Mouse (Mus musculus) mouse trophoblast stem cell (cell line): ENCODE measurements at regions not wholly inside any gene's neighbourhood (a gene's known extent, or its start where the extent isn't known, plus 50 kb on each side); places are given as distances from the start of the nearest gene placed in this dataset.
"Not testable (repeated sequence)": the region's sequence is repeated elsewhere in the genome, so short reads cannot be mapped to it uniquely, and the experiment has no call there.

Experiments
- in situ Hi-C, 2 experiments: fragments of 300-500 bp; cut with MseI, MboI; formaldehyde crosslinking; loops; 2 replicates in 1 of 2; 3 replicates in 1 of 2; pipeline ENCODE4 v1.15.1; 2025

DNA sequence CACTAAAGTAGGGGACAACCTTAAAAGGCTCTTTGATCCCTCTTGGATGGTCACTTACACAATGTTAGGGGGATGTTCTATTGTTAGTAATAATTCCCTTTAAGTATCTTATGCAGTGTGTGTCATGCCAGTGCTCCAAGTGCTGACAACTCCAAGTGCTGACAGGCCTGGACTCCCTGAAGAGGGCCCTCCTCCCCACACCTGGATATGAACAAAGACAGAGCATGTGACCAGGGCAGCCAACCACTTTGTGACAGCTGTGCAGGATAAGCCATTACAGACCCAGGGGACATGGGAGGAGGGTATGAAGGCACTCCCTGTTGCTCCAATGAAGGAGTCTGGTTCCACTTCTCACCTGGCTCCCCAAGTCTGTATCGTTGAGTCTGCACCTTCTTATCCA, 224.7 kb downstream of the Adamts15 start:
- in situ Hi-C loops, result no loop called here

DNA sequence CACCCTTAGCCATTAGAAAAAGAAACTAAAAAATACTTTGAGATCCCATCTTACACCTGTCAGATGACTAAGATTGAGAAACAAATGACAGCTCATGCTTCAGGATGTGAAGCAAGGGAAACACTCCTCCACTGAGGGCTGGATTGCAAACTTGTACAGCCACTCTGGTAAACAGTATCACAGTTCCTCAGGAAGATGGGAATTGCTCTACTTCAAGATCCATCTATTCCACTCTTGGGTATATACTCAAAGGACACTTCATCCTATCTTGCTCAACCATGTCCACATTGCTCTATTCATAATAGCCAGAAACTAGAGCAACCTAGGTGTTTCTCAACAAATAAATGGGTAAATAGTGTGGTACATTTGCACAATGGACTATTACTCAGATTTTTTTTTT, 241.2 kb downstream of the Snx19 start:
- in situ Hi-C loops, result no loop called here

DNA sequence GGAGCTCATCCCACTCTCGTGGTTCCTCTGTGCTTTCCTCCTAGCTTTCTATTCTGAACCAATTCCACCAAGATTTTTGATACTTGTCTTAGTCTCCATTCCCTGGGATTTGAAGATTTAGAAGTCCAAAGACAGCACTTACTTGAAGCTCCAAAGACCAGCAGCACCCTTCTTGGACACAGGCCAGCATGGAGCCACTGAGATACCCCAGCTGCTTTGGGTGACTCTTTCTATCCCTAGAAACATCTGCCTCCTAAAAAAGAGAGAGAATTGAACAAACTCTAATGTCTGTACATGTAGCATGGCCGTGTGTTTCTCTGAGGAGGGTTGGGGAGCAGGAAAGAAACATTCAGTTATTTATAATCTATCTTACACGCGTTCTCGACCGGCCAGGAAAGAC, 235.5 kb downstream of the Snx19 start:
- in situ Hi-C loops, result no loop called here

DNA sequence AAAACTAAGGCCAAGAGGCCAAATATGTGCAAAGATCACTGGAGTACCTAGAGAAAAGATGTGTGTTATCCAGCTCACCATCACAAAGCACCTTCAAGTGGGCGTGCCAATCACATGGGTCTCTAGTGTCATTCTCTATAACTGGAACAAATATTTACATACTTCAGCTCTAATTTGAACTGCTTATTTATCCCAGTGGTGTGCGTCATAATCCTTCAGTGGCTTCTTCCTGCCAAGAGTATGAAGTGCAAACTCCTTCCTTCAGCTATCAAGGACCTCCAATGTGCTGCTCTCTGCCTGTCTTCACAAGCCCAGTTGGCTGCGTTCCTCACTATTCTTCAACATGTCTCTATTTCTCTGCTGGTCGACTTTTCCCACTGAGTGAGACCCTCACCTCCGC, 227.1 kb downstream of the Snx19 start:
- in situ Hi-C loops, result no loop called here

DNA sequence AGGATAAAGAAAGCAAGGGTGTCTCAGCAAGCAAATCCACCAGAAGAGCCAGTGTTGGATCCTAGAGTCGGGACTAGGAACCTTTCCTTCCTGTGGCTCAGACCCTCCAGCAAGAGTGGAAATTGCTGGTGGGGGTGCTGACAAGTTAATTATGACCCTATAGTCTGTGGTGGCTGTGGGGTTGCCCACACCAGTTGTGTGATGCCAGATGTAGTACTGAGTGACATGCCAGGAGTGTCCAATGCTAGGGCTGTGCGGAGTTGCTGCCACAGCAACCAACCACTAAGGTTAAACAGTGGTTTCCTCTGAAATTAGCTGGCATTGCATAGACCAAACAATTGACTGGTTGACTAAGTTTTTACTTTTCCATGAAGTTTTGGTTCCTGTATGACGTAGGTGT, 226.3 kb downstream of the Snx19 start:
- in situ Hi-C loops, result no loop called here

DNA sequence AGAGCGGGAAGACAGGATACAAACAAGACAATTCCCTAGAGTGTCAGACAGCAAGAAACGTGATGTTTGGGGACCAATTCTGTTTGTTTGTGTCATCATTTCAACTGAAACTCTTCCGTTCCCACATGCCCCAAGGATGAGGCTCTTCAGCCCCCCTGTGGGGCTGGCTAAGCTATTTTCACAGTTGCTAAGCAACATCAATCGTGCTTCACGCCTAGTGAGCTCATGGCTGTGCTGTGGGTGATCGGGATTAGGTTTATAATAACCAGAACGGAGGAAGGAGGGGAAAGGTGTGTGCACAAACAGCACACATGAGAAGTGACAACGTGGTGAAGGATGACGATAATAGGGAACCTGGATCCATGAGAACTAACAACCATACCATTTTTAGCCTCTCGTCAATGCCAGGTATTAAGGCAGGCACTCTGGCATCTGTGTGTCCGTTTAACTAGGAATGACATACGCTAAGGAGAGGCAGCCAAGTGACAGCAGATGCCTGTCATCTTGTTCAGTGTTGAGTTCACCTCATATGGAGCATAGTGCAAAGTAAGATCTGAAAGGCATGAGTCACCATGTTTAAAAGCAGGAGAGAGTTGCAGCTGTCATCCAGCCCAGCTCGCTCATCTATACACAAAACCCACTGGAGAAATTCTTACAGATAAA, 222.6 kb downstream of the Snx19 start:
- in situ Hi-C loops, result no loop called here

DNA sequence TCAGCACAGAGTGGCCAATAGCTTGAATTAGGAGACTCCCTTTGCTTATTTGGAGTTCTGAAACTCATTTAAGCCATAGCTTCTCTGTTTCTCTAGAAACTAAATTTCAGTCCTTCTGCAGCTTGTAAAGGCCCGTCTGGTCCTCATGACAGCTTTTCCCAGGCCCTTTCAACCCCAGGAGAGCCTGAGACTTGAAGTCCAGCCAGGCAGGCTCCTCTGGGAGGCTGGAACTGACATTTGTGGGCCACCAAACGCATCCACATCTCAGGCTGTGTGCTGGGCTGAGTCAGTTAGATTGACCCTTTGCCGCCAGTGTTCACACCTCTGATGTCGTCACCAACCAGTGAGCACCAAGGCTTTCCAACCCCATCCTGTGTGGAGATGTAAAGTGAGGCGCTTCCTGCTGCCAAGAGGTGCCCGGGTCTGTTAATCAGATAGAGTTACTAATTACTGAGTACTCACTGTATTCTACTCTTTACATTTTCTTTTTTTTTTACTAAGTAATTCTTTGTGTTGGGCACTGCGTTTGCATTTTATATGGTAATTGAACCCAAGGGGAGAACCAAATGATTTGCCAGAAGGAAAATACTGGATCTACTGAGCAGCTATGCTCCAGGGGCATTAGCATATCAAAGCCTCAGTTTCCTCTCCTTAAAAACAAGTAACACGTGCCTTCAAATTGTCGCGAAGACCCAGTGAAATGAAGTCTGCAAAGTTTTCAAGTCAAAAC, 207.0 kb downstream of the Snx19 start:
- in situ Hi-C loops, result no loop called here

DNA sequence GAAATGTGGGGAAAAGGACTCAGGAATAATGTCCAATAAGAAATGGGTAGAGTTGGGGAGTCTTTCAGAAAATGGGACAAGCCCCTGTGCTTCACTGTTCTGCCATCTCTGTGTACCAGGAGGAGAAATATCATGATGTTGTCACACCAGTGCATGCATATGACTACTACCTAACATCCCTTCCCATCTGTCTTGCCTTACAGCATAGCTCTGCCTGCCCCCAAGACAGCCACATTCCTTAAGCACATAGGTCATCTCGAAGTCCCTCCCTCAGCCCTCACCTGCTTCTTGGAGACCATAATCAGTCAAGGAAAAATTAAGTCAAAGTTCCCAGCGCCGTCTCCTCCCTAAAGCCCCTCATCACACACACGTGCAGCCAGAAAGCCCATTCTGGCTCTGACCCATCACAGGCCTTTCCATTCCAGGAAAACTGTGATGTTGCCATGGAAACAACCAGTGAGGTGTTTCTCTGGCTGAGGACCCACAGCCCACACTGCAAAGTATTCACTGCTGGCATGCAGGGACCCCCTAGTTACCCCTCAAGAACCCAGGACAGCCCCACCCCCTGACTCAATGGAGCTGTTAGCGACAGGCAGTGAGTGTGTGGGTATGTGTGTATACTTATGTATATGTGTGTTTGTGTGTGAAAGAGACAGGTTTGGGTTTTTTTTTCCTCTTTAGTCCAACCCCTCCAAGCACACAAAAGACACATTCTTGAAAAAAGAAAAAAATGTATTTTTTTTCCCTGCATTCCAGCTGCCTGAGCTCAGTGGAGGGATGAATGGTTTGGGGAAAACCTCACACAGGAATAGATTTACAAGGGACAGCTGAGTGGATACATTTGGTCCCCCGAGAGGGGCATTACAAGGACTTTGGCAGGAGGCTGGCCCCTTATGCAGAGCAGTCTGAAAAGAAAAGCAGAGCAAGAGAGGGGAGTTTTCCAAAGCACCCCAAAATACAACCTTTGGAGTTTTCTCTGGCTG, 205.5 kb downstream of the Snx19 start:
- in situ Hi-C loops, result no loop called here

DNA sequence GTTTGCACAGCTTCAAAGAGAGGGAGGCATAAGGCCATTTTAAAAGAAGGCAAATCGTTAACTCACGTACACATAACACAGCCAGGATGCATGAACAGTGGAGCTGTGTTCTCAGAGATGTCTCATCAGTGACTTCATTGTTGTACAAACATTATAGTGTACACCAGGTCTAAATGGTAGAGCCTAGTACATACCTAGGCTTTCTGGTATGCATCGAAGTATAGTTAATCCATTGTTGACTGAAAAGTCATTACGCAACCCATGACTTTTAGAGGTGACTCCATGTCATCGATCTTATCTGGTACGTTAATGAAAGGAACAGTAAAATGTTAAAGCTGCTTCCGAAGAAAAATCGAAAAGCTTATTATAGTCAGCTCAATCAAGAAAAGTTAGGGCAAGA, 198.7 kb downstream of the Snx19 start:
- in situ Hi-C loops, result no loop called here

DNA sequence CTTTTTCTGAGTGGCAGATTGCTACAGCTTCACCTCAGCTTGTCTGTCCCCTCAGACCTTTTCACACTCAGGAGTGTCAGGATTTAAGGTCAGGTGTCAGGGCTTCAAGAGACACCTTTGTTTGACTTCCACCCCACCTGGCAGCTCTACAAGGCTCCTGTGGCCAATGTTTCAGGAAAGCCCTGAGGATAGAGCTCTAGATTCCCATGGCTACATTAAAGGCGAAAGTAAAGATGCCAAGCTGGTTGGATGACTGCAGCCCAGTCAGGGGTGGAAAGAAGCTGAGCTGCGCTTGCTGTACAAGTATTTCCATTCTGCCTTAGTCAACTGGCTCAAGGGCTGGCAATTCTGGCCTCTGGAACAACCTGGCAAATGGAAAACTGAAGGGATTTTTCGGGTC, 198.2 kb downstream of the Snx19 start:
- in situ Hi-C loops, result no loop called here

DNA sequence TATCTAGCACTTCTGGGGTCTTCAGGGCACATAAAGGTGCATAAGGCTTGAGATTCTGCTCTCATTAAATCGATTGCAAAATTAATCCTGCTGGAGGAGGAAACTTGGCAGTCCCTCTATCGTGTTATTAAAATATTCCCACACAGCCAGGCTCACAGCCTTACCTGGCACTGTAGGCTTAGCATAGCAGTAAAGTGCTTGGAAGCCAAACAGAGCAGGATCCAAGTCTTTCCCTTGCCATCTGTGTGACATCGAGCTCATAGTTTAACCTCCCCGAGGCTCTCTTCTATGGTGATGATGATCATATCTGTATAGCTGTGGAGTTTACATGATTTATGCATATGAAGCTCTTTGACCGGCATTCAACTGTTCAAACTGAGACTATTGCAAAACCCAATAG, 197.6 kb downstream of the Snx19 start:
- in situ Hi-C loops, result no loop called here

DNA sequence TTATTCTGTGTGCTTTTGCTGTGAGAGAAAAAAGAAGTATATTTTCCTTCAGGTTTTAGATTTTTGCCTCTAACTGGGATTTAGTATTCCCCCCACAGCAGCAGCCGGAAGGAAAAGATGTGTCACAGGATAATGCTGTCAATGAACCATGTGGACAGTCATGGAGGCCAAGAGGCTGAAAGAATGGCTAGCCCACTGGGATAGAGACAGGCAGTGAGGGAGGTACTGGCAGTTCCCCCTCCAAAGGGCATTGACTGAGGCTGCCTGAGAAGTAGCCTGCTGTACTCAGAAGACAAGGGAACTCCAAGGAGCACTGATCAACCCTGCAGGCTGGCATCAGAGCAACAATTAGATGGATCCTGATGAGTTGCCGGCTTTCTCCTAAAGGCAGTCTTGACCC, 192.4 kb downstream of the Snx19 start:
- in situ Hi-C loops, result no loop called here

DNA sequence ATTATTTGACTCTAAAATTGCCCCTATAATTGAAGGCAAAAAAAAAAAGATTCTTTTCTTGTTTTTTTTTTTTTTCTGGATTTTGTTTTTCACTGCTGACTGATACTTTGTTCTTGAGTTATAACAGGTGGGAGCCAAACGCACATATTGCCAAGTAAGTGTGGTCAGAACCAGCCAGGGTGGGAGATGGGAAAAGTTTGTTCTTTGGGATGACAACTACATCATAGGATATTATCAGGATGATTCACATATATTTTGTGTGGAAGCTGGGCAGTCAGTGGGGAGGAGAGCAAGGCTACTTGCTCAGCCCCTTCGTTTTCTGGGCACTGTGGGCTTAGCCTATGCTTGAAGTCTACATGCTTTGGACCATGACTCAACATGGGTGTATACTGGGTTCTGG, 191.3 kb downstream of the Snx19 start:
- in situ Hi-C loops, result no loop called here

DNA sequence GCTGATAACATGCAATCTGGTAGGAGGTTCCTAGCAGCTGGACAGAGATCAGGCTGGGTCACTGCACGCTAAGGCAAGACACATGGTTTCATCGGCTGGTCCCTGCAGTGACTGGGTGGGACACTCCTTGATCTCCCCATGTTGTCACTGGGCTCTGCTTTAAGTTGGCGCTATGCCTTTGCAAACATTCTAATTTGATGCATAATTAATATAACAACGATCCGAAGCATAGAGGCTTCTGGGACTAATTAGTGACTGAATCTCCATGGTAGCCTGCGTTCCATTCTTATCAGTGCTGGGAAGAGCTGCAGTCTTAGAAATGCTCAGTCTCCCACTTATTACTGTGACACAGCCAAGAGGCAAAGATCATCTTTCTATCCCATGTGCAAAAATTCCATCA, 186.8 kb downstream of the Snx19 start:
- in situ Hi-C loops, result no loop called here

DNA sequence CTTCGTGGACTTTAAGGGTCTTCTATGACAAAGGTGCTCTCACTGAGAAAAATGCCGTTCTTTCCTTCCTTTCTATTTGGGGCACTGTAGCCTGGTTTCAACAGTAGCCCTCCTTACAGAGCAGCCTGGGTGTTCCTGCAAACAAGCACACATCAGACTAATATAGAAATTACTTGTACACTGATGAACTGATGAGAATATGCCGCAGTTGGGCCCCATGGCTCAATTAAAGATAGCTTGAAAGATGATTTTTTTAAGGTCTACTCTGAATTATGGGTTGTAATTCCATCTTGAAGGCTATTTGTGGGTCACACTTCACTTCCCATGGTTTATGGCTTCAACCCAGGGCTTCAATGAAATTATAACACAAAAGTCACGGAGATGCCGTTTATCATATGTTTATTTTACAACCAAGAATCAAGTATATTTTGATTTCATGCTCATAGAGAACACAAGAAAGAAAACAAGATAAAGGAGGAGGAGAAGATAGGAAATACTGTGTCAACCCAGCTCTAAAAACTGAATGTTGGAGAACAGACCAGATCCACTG, 186.2 kb downstream of the Snx19 start:
- in situ Hi-C loops, result no loop called here

DNA sequence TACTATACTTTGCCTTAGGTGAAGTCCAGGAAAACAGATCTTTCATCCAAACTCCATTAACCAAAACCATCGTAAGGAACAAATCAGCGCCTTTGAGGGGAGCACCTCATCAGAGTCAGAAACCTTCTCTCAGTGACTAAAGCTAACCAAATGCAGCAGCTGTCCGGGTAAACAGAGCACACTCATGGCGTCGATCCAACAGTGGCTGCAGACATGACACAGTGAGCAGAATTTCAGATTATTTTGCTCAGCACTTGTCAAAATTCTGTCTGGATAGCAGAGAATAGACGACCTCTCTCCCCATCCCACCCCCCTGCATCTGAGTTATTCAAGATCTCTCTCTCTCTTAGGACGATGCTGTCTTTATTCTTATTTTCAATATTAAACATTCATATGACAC, 183.4 kb downstream of the Snx19 start:
- in situ Hi-C loops, result no loop called here

DNA sequence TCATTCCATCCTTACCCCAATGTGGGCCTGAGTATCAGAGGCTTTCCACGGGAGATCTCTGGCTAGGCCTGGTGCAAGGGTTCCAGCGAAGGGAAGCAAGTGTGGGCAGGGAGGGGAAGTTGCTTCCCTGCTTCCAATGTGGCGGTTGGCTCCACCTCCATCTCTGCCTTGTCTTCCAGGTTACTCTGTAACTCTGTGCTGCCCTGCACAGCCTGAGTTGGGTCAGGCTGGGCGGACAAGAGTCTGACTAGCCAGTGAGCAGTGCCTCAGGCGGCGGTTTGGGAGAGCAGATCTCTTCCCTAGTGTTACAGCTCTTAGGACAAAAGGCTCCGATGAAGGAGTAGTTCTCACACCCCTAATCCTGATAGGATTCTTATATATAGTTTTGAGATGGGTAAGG, 172.8 kb downstream of the Snx19 start:
- in situ Hi-C loops, result no loop called here

DNA sequence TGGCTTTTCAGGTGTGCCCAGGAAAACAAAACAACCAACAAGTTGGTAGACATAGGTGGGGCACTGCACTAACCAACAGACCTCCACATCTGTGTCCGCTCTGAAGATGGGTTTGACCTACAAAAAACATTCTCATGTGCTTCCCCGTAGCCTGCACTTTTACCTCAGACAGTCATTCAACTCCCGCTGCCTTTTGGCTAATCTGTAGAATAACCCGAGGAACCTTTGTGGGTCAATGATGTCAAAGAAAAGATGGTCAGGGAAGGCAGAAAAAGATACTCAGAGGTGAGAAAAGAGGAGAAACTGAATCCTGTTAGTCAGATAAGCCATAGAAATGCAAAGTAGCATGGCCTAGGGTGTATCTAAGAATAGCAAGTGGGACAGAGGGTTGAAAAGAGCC, 170.8 kb downstream of the Snx19 start:
- in situ Hi-C loops, result no loop called here

DNA sequence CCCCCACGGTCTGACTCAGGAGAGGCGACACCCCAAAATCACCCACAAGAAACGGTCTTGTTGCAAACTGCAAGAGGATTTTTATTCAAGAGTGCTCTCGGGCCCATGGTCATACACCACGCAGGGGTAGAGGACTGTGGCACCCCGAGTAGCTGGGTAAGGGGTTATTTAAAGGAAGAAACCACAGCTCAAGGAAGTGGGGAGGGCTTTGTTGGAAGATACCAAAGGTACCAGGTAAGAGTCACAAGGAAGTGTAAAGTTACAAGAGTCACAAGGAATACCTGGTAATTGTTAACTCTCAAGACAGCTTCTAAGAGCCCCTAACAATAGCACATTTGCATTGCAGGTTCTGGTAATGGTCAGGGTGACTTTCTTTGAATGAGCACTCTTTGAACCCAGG, 170.2 kb downstream of the Snx19 start:
- in situ Hi-C loops, result not testable (repeated sequence)

DNA sequence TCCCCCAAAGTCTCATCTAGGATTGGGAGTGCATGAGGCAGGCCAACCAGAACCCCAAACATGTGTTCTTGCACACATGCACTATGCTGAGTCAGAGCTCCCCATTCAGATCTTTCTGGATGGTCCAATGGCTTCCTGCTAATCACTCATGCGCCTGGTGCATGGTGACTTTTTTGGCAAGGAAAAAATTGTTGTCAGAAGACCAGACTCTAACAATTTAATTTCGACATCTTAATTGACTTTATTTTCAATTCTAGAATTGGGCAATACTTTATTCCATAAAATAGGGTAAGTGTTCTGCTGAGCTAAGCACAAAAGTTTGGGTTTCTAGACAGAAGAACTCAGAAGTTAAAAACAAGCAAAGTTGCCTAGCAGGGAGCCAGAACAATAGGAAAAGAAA, 165.7 kb downstream of the Snx19 start:
- in situ Hi-C loops, result no loop called here

DNA sequence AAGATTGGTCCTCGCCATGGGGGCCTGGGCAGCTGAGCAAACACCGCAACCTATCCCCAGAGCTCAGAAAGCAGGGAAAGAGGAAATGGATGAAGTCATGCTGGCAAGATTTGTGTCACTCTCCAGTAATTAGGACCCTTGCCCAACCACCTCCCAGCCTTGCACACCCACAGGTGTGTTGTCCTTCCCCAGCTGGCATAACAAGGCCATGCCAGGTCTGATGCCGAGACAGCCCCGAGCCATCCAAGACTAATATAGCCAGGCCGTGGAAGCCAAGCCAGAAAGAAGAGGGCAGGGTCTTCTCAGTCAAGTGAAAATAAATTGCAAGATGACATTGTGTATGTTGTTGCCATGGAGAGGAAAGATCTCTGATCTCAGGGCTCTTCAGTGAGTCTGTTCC, 164.3 kb downstream of the Snx19 start:
- in situ Hi-C loops, result no loop called here

DNA sequence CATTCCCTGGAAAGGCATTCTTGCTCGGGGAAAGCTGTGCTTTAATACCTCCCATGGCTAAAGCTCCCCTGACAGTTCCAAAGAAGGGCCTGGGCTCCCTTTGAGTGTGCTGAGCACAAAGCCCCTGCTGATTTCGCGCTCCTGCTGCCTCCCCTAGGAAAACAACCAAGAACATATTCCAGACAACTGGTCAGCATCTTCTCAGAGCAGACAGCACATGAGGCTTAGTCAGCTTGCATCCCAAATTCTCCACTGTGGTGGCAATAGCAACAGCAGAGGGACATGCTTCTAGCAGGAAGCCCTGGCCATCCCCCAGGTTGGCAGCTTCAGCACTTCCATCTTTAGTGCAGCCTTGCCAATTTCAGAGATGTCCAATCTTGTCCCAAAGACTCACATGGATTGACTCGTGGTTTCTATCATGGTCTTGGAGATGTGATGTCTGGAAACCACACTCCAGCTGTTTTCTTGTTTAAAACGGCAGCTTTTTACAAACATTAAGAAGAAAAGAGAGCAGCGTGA, 163.8 kb downstream of the Snx19 start:
- in situ Hi-C loops, result no loop called here
